In the genomic region with DNA sequence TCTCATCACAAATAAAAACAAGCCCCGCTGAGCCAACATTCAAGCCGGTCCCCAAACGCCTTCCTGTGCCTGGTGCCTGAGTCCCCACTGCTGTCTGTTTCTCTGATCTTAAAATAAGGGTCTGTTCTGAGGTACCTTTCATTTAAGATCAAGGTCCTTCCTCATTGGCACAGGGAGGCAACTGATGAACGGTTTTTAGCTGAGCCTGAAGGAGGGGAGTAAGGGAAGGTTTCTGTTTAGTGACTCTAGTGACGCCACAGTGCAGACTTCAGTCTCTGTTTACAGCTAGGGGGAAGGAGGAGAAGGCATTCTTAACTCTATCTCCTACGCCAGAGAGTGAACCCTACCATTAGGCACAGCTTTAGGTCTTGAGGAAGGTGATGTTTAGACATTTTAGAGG, we compare ENCODE assay signal across 17 mouse cellular contexts.
"Had no signal": no experiment of that assay in that cellular context is flagged by ENCODE, and none has a peak within 500 bp of the region (broad histone marks: within the 10 kb centered on the region; RNA-seq: fewer than 3 reads in every experiment).

No protein-coding gene starts in this region.

- ATAC-seq: liver, postnatal 0 days had no signal

- H3K4me3 ChIP-seq: layer of hippocampus, adult 2 months; limb, embryonic 12.5 days; liver, embryonic 13.5 days; lung, embryonic 15.5 days; midbrain, embryonic 10.5 days; myocyte; neural tube, embryonic 13.5 days had no signal

- H3K27ac ChIP-seq: layer of hippocampus, adult 2 months; limb, embryonic 12.5 days; liver, embryonic 13.5 days; lung, embryonic 15.5 days; macrophage; midbrain, embryonic 10.5 days; neural tube, embryonic 13.5 days had no signal

- DNase-seq: kidney, adult 11 months; kidney, postnatal 10 days; kidney, postnatal 4 days; liver; liver, embryonic 13.5 days; liver, postnatal 0 days; lung, postnatal 14 days; midbrain, embryonic 14.5 days; right cerebral cortex, postnatal 4 days; thymus, postnatal 14 days had no signal

- H3K4me1 ChIP-seq: midbrain, embryonic 10.5 days had no signal

- H3K36me3 ChIP-seq: limb, embryonic 12.5 days; liver, embryonic 13.5 days; midbrain, embryonic 10.5 days; neural tube, embryonic 13.5 days had no signal

- H3K9ac ChIP-seq: limb, embryonic 12.5 days; liver, embryonic 13.5 days; liver, postnatal 0 days; lung, embryonic 15.5 days; neural tube, embryonic 13.5 days had no signal

- H3K4me2 ChIP-seq: limb, embryonic 12.5 days; liver, embryonic 13.5 days; lung, embryonic 15.5 days; neural tube, embryonic 13.5 days had no signal

- H3K9me3 ChIP-seq: limb, embryonic 12.5 days; liver, embryonic 13.5 days; lung, embryonic 15.5 days; midbrain, embryonic 10.5 days; neural tube, embryonic 13.5 days had no signal

- H3K27me3 ChIP-seq: limb, embryonic 12.5 days; liver, embryonic 13.5 days; lung, embryonic 15.5 days; neural tube, embryonic 13.5 days had no signal
